Mouse (Mus musculus) bone marrow macrophage, adult 2 months (primary cell): Measurements from ENCODE around the gene Ssbp3. TPM values are rescaled to one million over a fixed set of nuclear protein-coding genes. Genes with fewer than 3 reads are reported as not detected.
A peak's percentile ranks its signal among the peaks of the same experiment; 100 is the strongest.

Experiments
- H3K27ac ChIP-seq: 2 replicates; pipeline ENCODE4 v1.5.1; 2012; ENCODE audit warnings: low read depth, low read length; ENCODE audit not compliant: insufficient read depth
- H3K4me1 ChIP-seq: 2 replicates; pipeline ENCODE4 v1.6.1; 2012; ENCODE audit warnings: low read length; ENCODE audit not compliant: control insufficient read depth, insufficient read depth
- H3K4me3 ChIP-seq: 2 replicates; pipeline ENCODE4 v1.5.1; 2012; ENCODE audit warnings: mild to moderate bottlenecking, low read length, moderate library complexity; ENCODE audit not compliant: insufficient read depth
- CTCF ChIP-seq: IDR thresholded peaks from 2 replicates; pipeline ENCODE4 v1.5.1; 2012; ENCODE audit warnings: low read depth, mild to moderate bottlenecking, low read length, moderate library complexity
- POLR2A ChIP-seq: IDR thresholded peaks from 2 replicates; pipeline ENCODE4 v1.6.1; 2012; ENCODE audit warnings: mild to moderate bottlenecking, low read depth, low read length, borderline replicate concordance
- polyA plus RNA-seq: library from polyadenylated mRNA; stranded (reverse); fragments of >200 nt; gene quantifications from 2 replicates; pipeline ENCODE4 v1.2.4, GENCODE M21; 2012; ENCODE audit not compliant: missing spikeins, insufficient read depth, insufficient read length

Ssbp3 gene
- polyA plus RNA-seq, 1 experiment = 34.8 TPM

DNA sequence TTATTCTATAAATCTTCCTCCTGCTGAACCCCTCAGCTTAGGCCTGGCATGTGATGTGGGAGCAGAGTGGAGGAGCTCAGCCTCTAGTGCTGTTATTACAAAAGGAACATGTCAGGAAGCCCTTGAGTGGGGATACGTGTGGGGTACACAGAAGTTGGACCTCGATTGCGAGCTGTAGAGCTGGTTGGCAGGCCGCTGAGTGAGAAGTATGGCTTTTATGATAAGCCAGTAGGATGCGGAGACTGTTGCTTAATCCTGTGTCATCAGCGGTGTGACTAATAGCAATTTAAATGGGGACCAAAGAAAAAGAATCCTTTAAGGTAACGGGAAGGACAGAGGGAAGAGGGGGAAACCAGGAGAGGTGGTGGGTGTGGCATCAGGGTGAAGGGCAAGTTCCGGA is 8.3 kb upstream of the Ssbp3 start:
- no peak overlapping the region for H3K27ac ChIP-seq
- no peak overlapping the region for H3K4me3 ChIP-seq
- TF ChIP-seq POLR2A (no peak), CTCF (no peak)
- no peaks in the 10 kb centered on the region for H3K4me1 ChIP-seq

DNA sequence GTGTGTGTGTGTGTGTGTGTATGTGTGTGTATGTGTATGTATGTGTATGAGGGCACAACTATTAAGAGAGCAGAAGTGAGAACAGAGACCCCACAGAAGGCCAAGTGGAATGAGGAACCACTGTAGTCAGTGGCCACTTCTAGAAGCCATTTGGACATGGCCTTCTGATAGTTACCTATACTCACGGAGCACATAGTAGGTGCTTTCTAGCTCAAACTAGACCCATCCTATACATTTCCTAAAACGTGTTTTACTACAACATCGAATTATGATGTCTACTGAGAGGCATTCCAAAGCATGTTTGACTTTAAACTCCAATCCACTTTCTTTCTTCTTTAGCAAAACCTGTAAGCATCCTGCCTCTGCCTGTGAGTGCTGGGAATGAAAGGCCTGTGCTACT is 4.6 kb upstream of the Ssbp3 start:
- Histone ChIP-seq H3K4me1 (peaks cover 25% of the 10 kb centered on the region), H3K27ac (no peak overlapping the region)

GRCm38 (mm10) chr4:106907701-106908425 is 2.6 kb upstream of the Ssbp3 start:
- H3K27ac ChIP-seq = peak overlapping the region; percentile 85; the same call in 1 of the 2 replicates
- peaks cover 25% of the 10 kb centered on the region for H3K4me1 ChIP-seq
- no peak overlapping the region for H3K4me3 ChIP-seq
- no peak for TF ChIP-seq CTCF
- TF ChIP-seq POLR2A = no peak

More for the DNA sequence above, 4.6 kb upstream of the Ssbp3 start:
- TF ChIP-seq CTCF (no peak), POLR2A (no peak)
- H3K4me3 ChIP-seq = no peak overlapping the region

DNA sequence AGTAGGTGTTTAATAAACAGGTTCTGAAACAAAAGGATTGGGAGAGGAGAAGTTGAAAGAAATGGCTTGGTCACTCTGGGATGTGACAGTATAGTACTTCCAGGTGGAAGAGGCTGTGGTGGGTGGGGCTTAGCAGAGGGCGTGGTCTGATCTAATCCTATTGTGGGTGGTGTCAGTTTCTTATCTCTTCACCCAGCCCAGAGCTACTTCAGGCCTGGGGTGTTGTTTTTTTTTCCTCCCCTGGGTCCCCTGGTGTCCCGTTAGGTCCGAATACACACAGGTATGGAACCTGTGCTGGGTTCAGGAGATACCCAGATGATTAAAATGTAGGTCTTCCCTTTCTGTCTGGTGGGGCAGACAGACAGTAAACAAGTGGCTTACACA is 2.1 kb upstream of the Ssbp3 start:
- Histone ChIP-seq H3K27ac (peak overlapping the region; percentile 85), H3K4me1 (peaks cover 27% of the 10 kb centered on the region), H3K4me3 (no peak overlapping the region)
- no peak for TF ChIP-seq CTCF
- TF ChIP-seq POLR2A = no peak

GRCm38 (mm10) chr4:106908950-106909751 is 1.4 kb upstream of the Ssbp3 start:
- peak overlapping the region; percentile 85 for H3K27ac ChIP-seq
- H3K4me3 ChIP-seq = no peak overlapping the region
- peaks cover 27% of the 10 kb centered on the region for H3K4me1 ChIP-seq
- TF ChIP-seq POLR2A (0 out of 2 replicates have a peak, but pooled peaks have one; percentile 52), CTCF (no peak)

DNA sequence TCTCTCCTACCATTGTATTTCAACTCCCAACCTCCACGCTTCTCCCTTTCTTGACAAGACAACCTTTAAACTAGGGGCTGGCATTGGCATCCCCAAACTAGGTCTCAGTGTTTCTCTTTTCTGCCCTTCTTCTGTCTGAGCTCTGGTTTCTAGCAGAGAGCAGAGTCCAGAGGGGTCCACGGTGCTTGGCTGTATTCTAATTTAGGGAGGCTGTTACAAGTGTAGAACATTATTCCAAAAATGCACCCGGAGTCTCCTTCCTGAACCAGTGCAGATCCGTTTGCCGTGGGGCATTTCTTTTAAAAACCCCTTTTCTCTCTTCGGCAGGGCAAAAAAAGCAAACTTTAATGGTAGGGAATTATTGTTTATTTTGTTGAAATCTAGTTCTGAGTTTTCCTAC is 704 bp upstream of the Ssbp3 start:
- Histone ChIP-seq H3K4me1 (peaks cover 27% of the 10 kb centered on the region), H3K27ac (peak overlapping the region; percentile 85), H3K4me3 (peak overlapping the region; percentile 49)
- no peak for TF ChIP-seq POLR2A

- peak overlapping the region; percentile 84 for H3K4me3 ChIP-seq
- TF ChIP-seq POLR2A = no peak
- TF ChIP-seq CTCF = no peak
- H3K4me1 ChIP-seq = peaks cover 27% of the 10 kb centered on the region
- H3K27ac ChIP-seq = peak overlapping the region; percentile 84; the same call in 1 of the 2 replicates
Observed at GRCm38 (mm10) chr4:106911246-106911801, 823 bp downstream of the Ssbp3 start.

DNA sequence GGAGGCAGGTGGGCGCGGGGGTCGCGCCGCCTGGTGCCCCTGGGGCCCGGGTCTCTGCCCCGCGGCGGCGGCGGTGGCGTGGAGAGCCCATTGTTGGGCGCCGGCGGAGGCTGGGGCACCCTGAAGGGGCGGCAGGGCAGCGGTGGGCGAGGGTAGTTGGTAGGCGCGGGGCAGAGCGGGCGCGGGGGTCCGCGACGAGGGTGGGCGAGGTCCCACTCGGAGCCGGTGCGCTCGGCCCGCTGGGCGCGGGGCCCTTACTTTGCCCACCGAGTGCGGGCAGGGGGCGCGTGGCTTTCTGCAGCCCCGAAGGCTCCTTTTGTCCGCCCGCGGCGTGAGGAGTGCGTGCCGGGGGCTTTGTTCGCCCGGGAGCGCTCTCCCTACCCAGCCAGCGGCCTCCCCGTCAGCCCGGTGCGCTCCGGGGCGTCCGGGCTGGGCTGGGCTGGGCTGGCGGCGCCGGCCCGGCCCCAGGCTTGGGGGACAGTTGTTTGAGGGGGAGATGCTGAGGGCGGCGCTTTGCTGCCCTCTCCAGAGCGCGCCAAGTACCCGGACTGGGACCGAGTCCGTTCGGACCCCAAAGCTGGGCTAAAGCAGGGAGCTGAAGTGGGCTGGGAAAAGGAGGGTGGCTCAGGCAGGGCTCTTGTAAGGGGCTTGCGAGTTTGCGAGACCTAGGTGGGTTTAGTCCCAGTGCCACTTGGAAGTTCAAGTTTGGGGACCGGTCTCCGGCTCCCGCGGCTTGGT is 1.6 kb downstream of the Ssbp3 start:
- Histone ChIP-seq H3K4me3 (peak overlapping the region; percentile 84), H3K4me1 (peaks cover 34% of the 10 kb centered on the region), H3K27ac (no peak overlapping the region)
- TF ChIP-seq CTCF (no peak), POLR2A (no peak)

DNA sequence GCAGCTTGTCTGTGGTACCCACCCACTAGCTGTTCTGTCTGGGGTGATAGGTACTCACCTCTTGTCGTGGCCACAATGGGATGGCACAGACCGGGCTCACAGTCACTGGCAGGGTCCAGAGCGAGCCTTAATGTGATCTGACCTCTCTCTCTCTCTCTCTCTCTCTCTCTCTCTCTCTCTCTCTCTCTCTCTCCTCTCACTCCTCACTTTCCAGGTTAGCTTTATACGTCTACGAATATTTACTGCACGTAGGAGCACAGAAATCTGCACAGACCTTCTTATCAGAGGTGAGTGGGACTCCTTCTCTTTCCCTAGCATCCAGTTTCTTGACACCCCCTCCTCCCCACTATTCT is 2.2 kb downstream of the Ssbp3 start:
- peak overlapping the region; percentile 84; the same call in 1 of the 2 replicates for H3K4me3 ChIP-seq
- no peak overlapping the region for H3K27ac ChIP-seq
- H3K4me1 ChIP-seq = peaks cover 33% of the 10 kb centered on the region
- TF ChIP-seq CTCF (no peak), POLR2A (no peak)
